Mouse (Mus musculus) heart, adult 2 months (tissue): Measurements from ENCODE around the gene Rgl1. TPM values are rescaled to one million over a fixed set of nuclear protein-coding genes. Genes with fewer than 3 reads are reported as not detected.

Experiments
- DNase-seq, 2 experiments: peaks; one replicate each; pipeline ENCODE4 v3.0.0; 2021
- H3K27ac ChIP-seq: fragments of 200-600 bp; 2 replicates; pipeline ENCODE4 v1.8.1; 2022
- H3K27me3 ChIP-seq: fragments of 200-500 bp; 2 replicates; pipeline ENCODE4 v1.6.1; 2012; ENCODE audit warnings: mild to moderate bottlenecking, low read length, inconsistent platforms, mixed read lengths; ENCODE audit not compliant: control insufficient read depth, insufficient read depth
- H3K36me3 ChIP-seq: fragments of 200-500 bp; 2 replicates; pipeline ENCODE4 v1.6.1; 2012; ENCODE audit warnings: low read length, inconsistent platforms; ENCODE audit not compliant: control insufficient read depth, insufficient read depth
- H3K4me1 ChIP-seq: fragments of 200-500 bp; 2 replicates; pipeline ENCODE4 v1.6.1; 2011; ENCODE audit warnings: low read length; ENCODE audit not compliant: control insufficient read depth, insufficient read depth
- H3K4me3 ChIP-seq: fragments of 200-600 bp; 2 replicates; pipeline ENCODE4 v1.8.1; 2022
- H3K79me2 ChIP-seq: fragments of 200-500 bp; replicated peaks from 2 replicates; pipeline ENCODE4 v1.6.1; 2012; ENCODE audit warnings: mild to moderate bottlenecking, inconsistent platforms, low read length, moderate library complexity, mixed read lengths; ENCODE audit not compliant: control insufficient read depth, insufficient read depth
- H3K9ac ChIP-seq: fragments of 200-500 bp; 2 replicates; pipeline ENCODE4 v1.6.1; 2012; ENCODE audit warnings: low read depth, mild to moderate bottlenecking, control low read depth, inconsistent platforms, low read length, mixed read lengths
- CTCF ChIP-seq: fragments of 200-600 bp; IDR thresholded peaks from 2 replicates; pipeline ENCODE4 v1.8.1; 2022; ENCODE audit warnings: antibody characterized with exemption, mild to moderate bottlenecking, moderate library complexity
- EP300 ChIP-seq: fragments of 200-500 bp; IDR thresholded peaks from 2 replicates; pipeline ENCODE4 v1.6.1; 2011; ENCODE audit warnings: low read depth, low read length, control low read depth; ENCODE audit not compliant: insufficient read depth
- POLR2A ChIP-seq: fragments of 200-500 bp; IDR thresholded peaks from 2 replicates; pipeline ENCODE4 v1.6.1; 2011; ENCODE audit warnings: mild to moderate bottlenecking, low read depth, low read length, control low read depth; ENCODE audit not compliant: insufficient read depth
- WGBS: fragments of 180-500 bp; shearing (Covaris S2); methylation state at CpG from one replicate; pipeline ENCODE4 v1.1.7; 2018; 5-methylcytosine and 5-hydroxymethylcytosine counted together
- intact Hi-C: fragments of 180-260 bp; cut with DNase I; formaldehyde crosslinking; loops from one replicate; pipeline ENCODE4 v1.15.1; 2025
- polyA plus RNA-seq: library from polyadenylated mRNA; depleted of rRNA; stranded (reverse); fragments of >200 nt; gene quantifications from 2 replicates; pipeline ENCODE4 v1.2.3, GENCODE M21; 2012
- total RNA-seq, 2 experiments: library from RNA; stranded (reverse); gene quantifications; 2 replicates each; pipeline ENCODE4 v1.2.3; 2021

Gene Rgl1
- total and polyA plus RNA-seq, 3 experiments, result 14.9 to 33.2 (median 28.4) TPM

GRCm38 (mm10) chr1:152615987-152616776, 150.0 kb downstream of the Rgl1 start:
- H3K4me3 ChIP-seq, result no peak overlapping the region
- no peak overlapping the region for H3K9ac ChIP-seq
- no peaks in the 10 kb centered on the region for H3K27me3 ChIP-seq
- peak in 1 of 2 experiments; percentile 17 for DNase-seq
- H3K36me3 ChIP-seq, result peaks cover 60% of the 10 kb centered on the region
- peaks cover 5% of the 10 kb centered on the region for H3K79me2 ChIP-seq
- 36% methylated on average over 10 of the region's 10 CpGs for WGBS
- peaks cover 47% of the 10 kb centered on the region for H3K4me1 ChIP-seq
- intact Hi-C loops, result loop anchor here (2.0 kb wide), 1 partner anchor 17 kb away; no protein-coding TSS in a partner anchor
- TF ChIP-seq EP300 (no peak), POLR2A (no peak), CTCF (no peak)
- H3K27ac ChIP-seq, result peak overlapping the region; percentile 62

GRCm38 (mm10) chr1:152614743-152615380, 151.3 kb downstream of the Rgl1 start:
- Histone ChIP-seq H3K27me3 (no peaks in the 10 kb centered on the region), H3K4me3 (no peak overlapping the region), H3K4me1 (peaks cover 53% of the 10 kb centered on the region), H3K27ac (peak overlapping the region; percentile 73), H3K9ac (peak overlapping the region; percentile 25; the same call in 1 of the 2 replicates), H3K79me2 (peaks cover 5% of the 10 kb centered on the region), H3K36me3 (peaks cover 57% of the 10 kb centered on the region)
- no peak for DNase-seq
- TF ChIP-seq CTCF (no peak), EP300 (no peak), POLR2A (no peak)
- intact Hi-C loops, result no loop called here
- WGBS, result 32% methylated on average over 7 of the region's 7 CpGs

GRCm38 (mm10) chr1:152613158-152613857, 152.8 kb downstream of the Rgl1 start:
- TF ChIP-seq POLR2A (no peak), EP300 (no peak), CTCF (no peak)
- no peaks in the 10 kb centered on the region for H3K27me3 ChIP-seq
- H3K4me1 ChIP-seq, result peaks cover 56% of the 10 kb centered on the region
- peaks cover 5% of the 10 kb centered on the region for H3K79me2 ChIP-seq
- 42% methylated on average over 16 of the region's 16 CpGs for WGBS
- H3K9ac ChIP-seq, result peak overlapping the region; percentile 22; the same call in 1 of the 2 replicates
- intact Hi-C loops, result no loop called here
- DNase-seq, result no peak
- H3K4me3 ChIP-seq, result peak overlapping the region; percentile 29
- H3K36me3 ChIP-seq, result peaks cover 47% of the 10 kb centered on the region
- H3K27ac ChIP-seq, result peak overlapping the region; percentile 73

GRCm38 (mm10) chr1:152612535-152613157, 153.5 kb downstream of the Rgl1 start:
- TF ChIP-seq POLR2A (no peak), EP300 (peak; percentile 60; the same call in 1 of the 2 replicates)
- peaks cover 55% of the 10 kb centered on the region for H3K4me1 ChIP-seq
- H3K27ac ChIP-seq, result peak overlapping the region; percentile 73
- peak in 1 of 2 experiments; percentile 37 for DNase-seq
- peak overlapping the region; percentile 29 for H3K4me3 ChIP-seq
- H3K36me3 ChIP-seq, result peaks cover 47% of the 10 kb centered on the region
- no peaks in the 10 kb centered on the region for H3K27me3 ChIP-seq
- peaks cover 5% of the 10 kb centered on the region for H3K79me2 ChIP-seq
- peak overlapping the region; percentile 22; the same call in 1 of the 2 replicates for H3K9ac ChIP-seq
- 18% methylated on average over 12 of the region's 12 CpGs for WGBS
- intact Hi-C loops, result no loop called here

GRCm38 (mm10) chr1:152609547-152609946, 156.6 kb downstream of the Rgl1 start:
- TF ChIP-seq POLR2A (no peak), EP300 (no peak), CTCF (no peak)
- H3K79me2 ChIP-seq, result peaks cover 2% of the 10 kb centered on the region
- whole genome bisulfite sequencing, result 43% methylated on average over 10 of the region's 10 CpGs
- peaks cover 44% of the 10 kb centered on the region for H3K36me3 ChIP-seq
- H3K27me3 ChIP-seq, result no peaks in the 10 kb centered on the region
- intact Hi-C loops, result no loop called here
- H3K4me3 ChIP-seq, result no peak overlapping the region
- peak in 1 of 2 experiments; percentile 44 for DNase-seq
- peak overlapping the region; percentile 48; the same call in 1 of the 2 replicates for H3K27ac ChIP-seq
- H3K9ac ChIP-seq, result no peak overlapping the region
- peaks cover 55% of the 10 kb centered on the region for H3K4me1 ChIP-seq
